Mouse (Mus musculus): ENCODE results near the gene Tstd2.
A peak's percentile ranks its signal among the peaks of the same experiment; 100 is the strongest.

Gene Tstd2

GRCm38 (mm10) chr4:46138287-46139222 is at the start of gene Tstd2, which contains the start of gene Ncbp1:
TSS of gene Tstd2 (minus strand) at chr4:46138694.
TSS of gene Ncbp1 (plus strand) at chr4:46138613.
- peak; percentile 94 for DNase-seq

- no peak for DNase-seq
Measured at GRCm38 (mm10) chr4:46186466-46186865, 48.0 kb upstream of the Tstd2 start.

GRCm38 (mm10) chr4:46185890-46186289 is 47.4 kb upstream of the Tstd2 start:
- no peak for DNase-seq

GRCm38 (mm10) chr4:46185423-46185822 is 46.9 kb upstream of the Tstd2 start:
- DNase-seq, result no peak

GRCm38 (mm10) chr4:46182181-46182580 is 43.7 kb upstream of the Tstd2 start:
- no peak for DNase-seq

GRCm38 (mm10) chr4:46181168-46181567 is 42.7 kb upstream of the Tstd2 start:
- no peak for DNase-seq

- DNase-seq, result no peak
Measured at GRCm38 (mm10) chr4:46177496-46177895, 39.0 kb upstream of the Tstd2 start.

- DNase-seq, result no peak
Measured at GRCm38 (mm10) chr4:46177018-46177417, 38.5 kb upstream of the Tstd2 start.

- DNase-seq, result no peak
Measured at GRCm38 (mm10) chr4:46176313-46176712, 37.8 kb upstream of the Tstd2 start.

GRCm38 (mm10) chr4:46171761-46172160 is 33.3 kb upstream of the Tstd2 start:
- DNase-seq, result no peak

- no peak for DNase-seq
Measured at GRCm38 (mm10) chr4:46165831-46166230, 27.3 kb upstream of the Tstd2 start.

GRCm38 (mm10) chr4:46164027-46164426 is 25.5 kb upstream of the Tstd2 start:
- no peak for DNase-seq

GRCm38 (mm10) chr4:46151903-46152544 is 13.5 kb upstream of the Tstd2 start:
- DNase-seq, result no peak

- no peak for DNase-seq
Measured at GRCm38 (mm10) chr4:46146881-46147280, 8.4 kb upstream of the Tstd2 start.

GRCm38 (mm10) chr4:46144323-46144722 is 5.8 kb upstream of the Tstd2 start:
- DNase-seq, result no peak

GRCm38 (mm10) chr4:46137629-46138286 is 736 bp downstream of the Tstd2 start:
- peak; percentile 18 for DNase-seq

GRCm38 (mm10) chr4:46131791-46132190 is 6.7 kb downstream of the Tstd2 start:
- DNase-seq, result no peak

- DNase-seq, result peak; percentile 58
Measured at GRCm38 (mm10) chr4:46130221-46130620, 8.3 kb downstream of the Tstd2 start.

- no peak for DNase-seq
Measured at GRCm38 (mm10) chr4:46129311-46130004, 9.0 kb downstream of the Tstd2 start.

- peak; percentile 70 for DNase-seq
Measured at GRCm38 (mm10) chr4:46126541-46126940, 12.0 kb downstream of the Tstd2 start.

- DNase-seq, result no peak
Measured at GRCm38 (mm10) chr4:46123358-46123757, 15.1 kb downstream of the Tstd2 start.

GRCm38 (mm10) chr4:46120767-46121166 is 17.7 kb downstream of the Tstd2 start:
- no peak for DNase-seq
